20 mouse cellular contexts compared by ENCODE assay signal in genomic region chr17:31400294-31400693, GRCm38 (mm10). TPM values are rescaled to one million over a fixed set of nuclear protein-coding genes. Genes with fewer than 3 reads are reported as not detected.
DNase-seq lines count a peak whose midpoint lies in the region; ATAC-seq and TF ChIP-seq lines count a peak whose summit lies in the region.
"Had no signal": no experiment of that assay in that cellular context is flagged by ENCODE, and none has a peak within 500 bp of the region (broad histone marks: within the 10 kb centered on the region; RNA-seq: fewer than 3 reads in every experiment).

No protein-coding gene starts in this region.

- no peak for ATAC-seq in forebrain, embryonic 16.5 days
- ATAC-seq in limb, embryonic 14.5 days (ENCODE audit: low FRiP score, low read depth), result no peak
- ATAC-seq in limb, embryonic 15.5 days (ENCODE audit: insufficient number of reproducible peaks, low FRiP score, low TSS enrichment, low read depth), result no peak
- ATAC-seq: intestine, embryonic 15.5 days had no signal

- no peaks in the 10 kb centered on the region for H3K9me3 ChIP-seq in forebrain, embryonic 16.5 days (ENCODE audit: control insufficient read depth, low read length)
- H3K9me3 ChIP-seq in forebrain, embryonic 10.5 days, result no peaks in the 10 kb centered on the region
- no peaks in the 10 kb centered on the region for H3K9me3 ChIP-seq in limb, embryonic 14.5 days (ENCODE audit: control insufficient read depth, low read length)
- no peaks in the 10 kb centered on the region for H3K9me3 ChIP-seq in limb, embryonic 10.5 days (replicated peaks)
- H3K9me3 ChIP-seq in limb, embryonic 15.5 days, result no peaks in the 10 kb centered on the region
- H3K9me3 ChIP-seq: hindbrain, embryonic 10.5 days; intestine, embryonic 15.5 days; kidney, embryonic 15.5 days; megakaryocyte, embryonic 14.5 days had no signal

- H3K36me3 ChIP-seq in forebrain, embryonic 16.5 days (ENCODE audit: control insufficient read depth, insufficient read depth), result no peaks in the 10 kb centered on the region
- peaks cover 9% of the 10 kb centered on the region for H3K36me3 ChIP-seq in forebrain, embryonic 10.5 days (replicated peaks)
- H3K36me3 ChIP-seq in limb, embryonic 14.5 days (ENCODE audit: control insufficient read depth, insufficient read depth, low read length), result no peaks in the 10 kb centered on the region
- H3K36me3 ChIP-seq in limb, embryonic 10.5 days, result peaks cover 10% of the 10 kb centered on the region; the same call in 1 of the 2 replicates
- no peaks in the 10 kb centered on the region for H3K36me3 ChIP-seq in limb, embryonic 15.5 days
- H3K36me3 ChIP-seq: hindbrain, embryonic 10.5 days had no signal

- no peak for TF ChIP-seq POLR2A in limb, embryonic 14.5 days (IDR thresholded peaks at IDR 0.05; ENCODE audit: borderline replicate concordance, extremely low read depth, insufficient read depth, insufficient read length)

- no peak overlapping the region for H3K4me3 ChIP-seq in forebrain, embryonic 16.5 days (replicated peaks; ENCODE audit: low read length)
- no peak overlapping the region for H3K4me3 ChIP-seq in forebrain, embryonic 10.5 days
- no peak overlapping the region for H3K4me3 ChIP-seq in limb, embryonic 14.5 days (replicated peaks; ENCODE audit: low read length)
- H3K4me3 ChIP-seq in limb, embryonic 10.5 days, result no peak overlapping the region
- no peak overlapping the region for H3K4me3 ChIP-seq in limb, embryonic 15.5 days
- H3K4me3 ChIP-seq: heart, adult 2 months; hindbrain, embryonic 10.5 days; intestine, embryonic 15.5 days; kidney, embryonic 15.5 days; megakaryocyte, embryonic 14.5 days had no signal

- peak overlapping the region; percentile 41; the same call in 1 of the 2 replicates for H3K27ac ChIP-seq in forebrain, embryonic 16.5 days (ENCODE audit: low read length)
- no peak overlapping the region for H3K27ac ChIP-seq in forebrain, embryonic 10.5 days
- H3K27ac ChIP-seq in limb, embryonic 14.5 days (replicated peaks; ENCODE audit: low read depth, low read length), result no peak overlapping the region
- H3K27ac ChIP-seq in limb, embryonic 10.5 days, result no peak overlapping the region
- H3K27ac ChIP-seq in limb, embryonic 15.5 days, result peak overlapping the region; percentile 48; the same call in 1 of the 2 replicates
- H3K27ac ChIP-seq: heart, adult 2 months; hindbrain, embryonic 10.5 days; intestine, embryonic 15.5 days; kidney, embryonic 15.5 days had no signal

- no peak overlapping the region for H3K9ac ChIP-seq in forebrain, embryonic 16.5 days (replicated peaks; ENCODE audit: low read depth, low read length)
- no peak overlapping the region for H3K9ac ChIP-seq in limb, embryonic 14.5 days (ENCODE audit: low read depth, low read length, severe bottlenecking)
- no peak overlapping the region for H3K9ac ChIP-seq in limb, embryonic 15.5 days
- H3K9ac ChIP-seq: intestine, embryonic 15.5 days; kidney, embryonic 15.5 days had no signal

- no peaks in the 10 kb centered on the region for H3K27me3 ChIP-seq in forebrain, embryonic 16.5 days (replicated peaks; ENCODE audit: control insufficient read depth, insufficient read depth, low read length)
- no peaks in the 10 kb centered on the region for H3K27me3 ChIP-seq in forebrain, embryonic 10.5 days (ENCODE audit: poor library complexity, severe bottlenecking)
- no peaks in the 10 kb centered on the region for H3K27me3 ChIP-seq in limb, embryonic 14.5 days (ENCODE audit: control insufficient read depth, insufficient read depth, low read length)
- no peaks in the 10 kb centered on the region for H3K27me3 ChIP-seq in limb, embryonic 10.5 days (ENCODE audit: low read depth, poor library complexity, severe bottlenecking)
- no peaks in the 10 kb centered on the region for H3K27me3 ChIP-seq in limb, embryonic 15.5 days
- H3K27me3 ChIP-seq: intestine, embryonic 15.5 days; kidney, embryonic 15.5 days had no signal

- H3K4me2 ChIP-seq in forebrain, embryonic 16.5 days (ENCODE audit: low read length), result no peak overlapping the region
- no peak overlapping the region for H3K4me2 ChIP-seq in limb, embryonic 14.5 days (replicated peaks; ENCODE audit: low read depth, low read length, severe bottlenecking)
- H3K4me2 ChIP-seq in limb, embryonic 15.5 days, result no peak overlapping the region
- H3K4me2 ChIP-seq: intestine, embryonic 15.5 days; kidney, embryonic 15.5 days; liver, embryonic 11.5 days had no signal

- H3K4me1 ChIP-seq in forebrain, embryonic 16.5 days (replicated peaks; ENCODE audit: control insufficient read depth, insufficient read depth, low read length), result peaks cover 20% of the 10 kb centered on the region
- H3K4me1 ChIP-seq in forebrain, embryonic 10.5 days, result peaks cover 20% of the 10 kb centered on the region
- peaks cover 30% of the 10 kb centered on the region for H3K4me1 ChIP-seq in limb, embryonic 14.5 days (ENCODE audit: control insufficient read depth, insufficient read depth, low read length)
- peaks cover 28% of the 10 kb centered on the region for H3K4me1 ChIP-seq in limb, embryonic 10.5 days
- peaks cover 37% of the 10 kb centered on the region for H3K4me1 ChIP-seq in limb, embryonic 15.5 days
- H3K4me1 ChIP-seq: megakaryocyte, embryonic 14.5 days had no signal

- WGBS in forebrain, embryonic 16.5 days, result 62% methylated on average over 6 of the region's 6 CpGs
- 87% methylated on average over 6 of the region's 6 CpGs for WGBS in forebrain, embryonic 10.5 days
- 67% methylated on average over 6 of the region's 6 CpGs for WGBS in limb, embryonic 14.5 days
- 90% methylated on average over 6 of the region's 6 CpGs for WGBS in limb, embryonic 10.5 days
- 60% methylated on average over 6 of the region's 6 CpGs for WGBS in limb, embryonic 15.5 days

- DNase-seq in forebrain, embryonic 10.5 days (ENCODE audit: extremely low spot score, low spot score), result no peak
- peak; percentile 25 for DNase-seq in limb, embryonic 14.5 days (ENCODE audit: low spot score)
- no peak for DNase-seq in limb, embryonic 10.5 days (ENCODE audit: low spot score)
- peak; percentile 32 for DNase-seq in right cerebral cortex, postnatal 14 days
- DNase-seq in right cerebral cortex, postnatal 4 days, result no peak
- DNase-seq in ovary, postnatal 14 days (ENCODE audit: low spot score), result no peak
- DNase-seq: adrenal gland, adult 2 months; cerebellum, adult 11 months; cerebellum, postnatal 25 days; gastrocnemius, postnatal 14 days; heart, adult 2 months; lung, postnatal 14 days; thymus, postnatal 14 days had no signal

RNA-seq across cellular contexts. Expression of gene Pde9a, which starts 14.3 kb away (rescaled TPM):
- 55.6 and 62.2 TPM in 2 replicates for polyA plus RNA-seq in forebrain, embryonic 16.5 days (2015; fragmentation: Nextera tagmentation; extraction: Ambion mirVana)
- polyA plus RNA-seq in forebrain, embryonic 10.5 days (2016; fragmentation: Nextera tagmentation; extraction: Ambion mirVana), result 16.6 and 16.8 TPM in 2 replicates
- polyA plus RNA-seq in limb, embryonic 14.5 days (2012; rRNA removed), result 47.3 and 77.7 TPM in 2 replicates
- polyA plus RNA-seq in limb, embryonic 14.5 days (2014; fragmentation: Nextera tagmentation; extraction: Ambion mirVana), result 27.2 and 33.5 TPM in 2 replicates
- polyA plus RNA-seq in limb, embryonic 10.5 days (2016; fragmentation: Nextera tagmentation; extraction: Ambion mirVana), result 20.4 and 27.2 TPM in 2 replicates
- 23.4 and 23.9 TPM in 2 replicates for polyA plus RNA-seq in limb, embryonic 15.5 days (2015; fragmentation: Nextera tagmentation; extraction: Ambion mirVana)

Comparison
In these comparisons a context has a peak if more than half of its experiments do, and no peak if none do; other contexts are left out.
1. H3K27ac ChIP-seq: peak in forebrain, embryonic 16.5 days (single experiment) and limb, embryonic 15.5 days (single experiment); none in forebrain, embryonic 10.5 days (single experiment), limb, embryonic 14.5 days (single experiment) and limb, embryonic 10.5 days (single experiment).
2. DNase-seq: peak in limb, embryonic 14.5 days (single experiment) and right cerebral cortex, postnatal 14 days (single experiment); none in forebrain, embryonic 10.5 days (single experiment), limb, embryonic 10.5 days (single experiment), right cerebral cortex, postnatal 4 days (single experiment) and ovary, postnatal 14 days (single experiment).